ENCODE assay signal across 8 mouse cellular contexts in genomic region chr2:147193271-147194255, GRCm38 (mm10). TPM values are rescaled to one million over a fixed set of nuclear protein-coding genes. Genes with fewer than 3 reads are reported as not detected.
DNase-seq lines count a peak whose midpoint lies in the region; ATAC-seq and TF ChIP-seq lines count a peak whose summit lies in the region.

Nkx2-2 (minus strand) TSS chr2:147194243.

- peak within 1 kb of the TSS; percentile 56 for H3K4me2 ChIP-seq in limb, embryonic 11.5 days (ENCODE audit: low read depth, severe bottlenecking)

- no peaks in the 10 kb centered on the region for H3K36me3 ChIP-seq in limb, embryonic 11.5 days (ENCODE audit: control insufficient read depth, insufficient read depth, low read length)
- no peaks in the 10 kb centered on the region for H3K36me3 ChIP-seq in small intestine, adult 2 months (ENCODE audit: control insufficient read depth, insufficient read depth, low read length)

- no peak for TF ChIP-seq CTCF in small intestine, adult 2 months (IDR thresholded peaks at IDR 0.05; ENCODE audit: extremely low read depth, insufficient read length, insufficient replicate concordance, low read depth, low read length)

- no peak within 1 kb of the TSS for H3K9ac ChIP-seq in limb, embryonic 11.5 days (ENCODE audit: low read length)

- H3K4me3 ChIP-seq in limb, embryonic 11.5 days (ENCODE audit: low read depth, low read length), result peak within 1 kb of the TSS; percentile 33
- H3K4me3 ChIP-seq in small intestine, adult 2 months (ENCODE audit: low read depth, low read length), result peak within 1 kb of the TSS; percentile 26

- H3K9me3 ChIP-seq in limb, embryonic 11.5 days (ENCODE audit: control insufficient read depth, low read length), result no peaks in the 10 kb centered on the region

- no peak for ATAC-seq in limb, embryonic 11.5 days (ENCODE audit: insufficient number of reproducible peaks, low FRiP score, low TSS enrichment, low read depth)

- DNase-seq in adrenal gland, postnatal 14 days, result peak; percentile 52
- no peak for DNase-seq in adrenal gland, adult 8-10 months
- peak; percentile 39 to 47 for DNase-seq in right cerebral cortex, postnatal 10 days (ENCODE audit: low spot score in 2 of 2)
- no peak for DNase-seq in right cerebral cortex, postnatal 25 days
- DNase-seq in limb, embryonic 11.5 days (ENCODE audit: low spot score), result peak; percentile 64
- DNase-seq in frontal cortex, postnatal 25 days (ENCODE audit: low spot score in 2 of 2), result no peak
- DNase-seq in cerebellum, adult 11 months, result no peak

- H3K4me1 ChIP-seq in limb, embryonic 11.5 days (ENCODE audit: control insufficient read depth, insufficient read depth, low read length), result peaks cover 17% of the 10 kb centered on the region
- no peaks in the 10 kb centered on the region for H3K4me1 ChIP-seq in small intestine, adult 2 months (ENCODE audit: control insufficient read depth, insufficient read depth, insufficient read length, low read length)

- peaks cover 85% of the 10 kb centered on the region for H3K27me3 ChIP-seq in limb, embryonic 11.5 days (ENCODE audit: control insufficient read depth, insufficient read depth, low read length)
- peaks cover 59% of the 10 kb centered on the region for H3K27me3 ChIP-seq in small intestine, adult 2 months (ENCODE audit: control insufficient read depth, insufficient read depth, low read length)

- WGBS in limb, embryonic 11.5 days, result under 1% methylated on average over 54 of the region's 54 CpGs
- 2% methylated on average over 51 of the region's 54 CpGs for WGBS in small intestine, adult 2 months

- no peak within 1 kb of the TSS for H3K27ac ChIP-seq in limb, embryonic 11.5 days (replicated peaks; ENCODE audit: low read depth, low read length)
- no peak within 1 kb of the TSS for H3K27ac ChIP-seq in small intestine, adult 2 months (ENCODE audit: insufficient read depth, low read depth, low read length)

- TF ChIP-seq POLR2A in small intestine, adult 2 months (IDR thresholded peaks at IDR 0.05; ENCODE audit: low read depth, low read length), result no peak

RNA-seq across cellular contexts. Expression of gene Nkx2-2, which starts in this region (rescaled TPM):
- total RNA-seq in adrenal gland, postnatal 14 days (2021), result not detected in 2 replicates
- total RNA-seq in adrenal gland, adult 8-10 months (2022), result not detected
- 0.07 TPM in 1 of 2 replicates, not detected in the other for polyA plus RNA-seq in limb, embryonic 11.5 days (2014; fragmentation: Nextera tagmentation; extraction: Ambion mirVana)
- polyA plus RNA-seq in small intestine, adult 2 months (2012; rRNA removed), result 2.4 and 3.0 TPM in 2 replicates

Comparison
In these comparisons a context has a peak if more than half of its experiments do, and no peak if none do; other contexts are left out.
1. DNase-seq: peak in right cerebral cortex, postnatal 10 days (2 of 2); none in adrenal gland, adult 8-10 months (single experiment), right cerebral cortex, postnatal 25 days (single experiment), frontal cortex, postnatal 25 days (0 of 2) and cerebellum, adult 11 months (single experiment).
2. Peak in DNase-seq in adrenal gland, postnatal 14 days; RNA of the gene not detected or under 1 TPM.
3. Peak in DNase-seq, H3K4me3 ChIP-seq and H3K4me2 ChIP-seq in limb, embryonic 11.5 days; RNA of the gene not detected or under 1 TPM.